Mouse (Mus musculus) embryonic fibroblast, embryonic 13.5 days (primary cell): ENCODE results near the gene Nos1.

ENCODE experiments used
- CTCF ChIP-seq: IDR thresholded peaks from 2 replicates; pipeline ENCODE4 v1.5.1; 2011; ENCODE audit warnings: mild to moderate bottlenecking, control low read depth, low read length, moderate library complexity, borderline replicate concordance; ENCODE audit not compliant: insufficient read depth
- POLR2A ChIP-seq: IDR thresholded peaks from 2 replicates; pipeline ENCODE4 v1.6.1; 2011; ENCODE audit warnings: low read depth, mild to moderate bottlenecking, control low read depth, low read length, moderate library complexity

DNA sequence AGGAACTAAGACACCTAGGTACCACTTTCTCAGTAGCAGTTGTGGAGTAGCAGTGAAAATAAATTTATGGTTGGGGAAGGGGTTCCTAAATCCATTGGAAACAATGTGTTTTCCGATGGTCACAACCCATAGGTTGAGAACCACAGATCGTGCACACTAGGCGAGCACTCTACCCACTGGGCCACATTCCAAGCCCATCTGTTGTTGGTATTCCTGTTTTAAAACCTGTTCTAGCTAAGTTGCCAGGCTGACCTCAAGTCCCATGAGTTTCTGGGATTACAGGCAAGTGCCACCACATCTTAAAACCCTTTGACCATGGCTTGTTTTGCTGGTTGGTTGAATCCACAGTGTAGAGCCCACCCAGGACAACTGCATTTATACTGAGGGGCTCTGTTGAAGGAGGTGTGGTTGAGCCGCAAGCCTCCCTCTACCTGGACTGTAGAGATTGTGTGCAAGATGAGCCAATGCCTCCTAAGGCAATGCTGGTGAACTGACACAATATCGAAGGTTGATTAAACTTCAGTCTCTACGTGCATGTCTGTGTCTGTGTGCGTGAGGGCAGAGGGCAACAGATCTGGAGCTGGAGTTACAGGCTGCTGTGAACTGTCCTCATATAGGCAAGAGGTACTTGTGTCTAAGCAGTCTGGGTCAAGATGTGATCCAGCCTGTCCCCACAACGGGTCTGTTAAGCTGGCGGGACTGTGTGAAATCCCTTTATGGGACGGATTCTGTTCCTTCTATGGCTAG lies 189.0 kb downstream of the Nos1 start:
- TF ChIP-seq POLR2A (no peak), CTCF (no peak)
